Mouse (Mus musculus): ENCODE data around the gene Hadha. TPM values are rescaled to one million over a fixed set of nuclear protein-coding genes. Genes with fewer than 3 reads are reported as not detected.

The Hadha gene
- polyA plus RNA-seq, 1 experiment: 29.4 TPM

GRCm38 (mm10) chr5:30072825-30073821, 81.8 kb downstream of the Hadha start, which contains the start of gene Tyms:
TSS of gene Tyms (minus strand) at chr5:30073617.
- peak in 1 of 2 experiments; percentile 36 for DNase-seq (ENCODE audit: low read depth in 1 of 2, low spot score in 2 of 2)
- Histone ChIP-seq H3K27ac (ENCODE audit: insufficient read depth, low read length) (no peak within 1 kb of the TSS), H3K27me3 (ENCODE audit: control insufficient read depth, insufficient read depth, low read length) (no peaks in the 10 kb centered on the region), H3K4me3 (ENCODE audit: extremely low read depth, insufficient read depth, insufficient read length) (peak within 1 kb of the TSS; percentile 70), H3K36me3 (ENCODE audit: control insufficient read depth, insufficient read depth, low read length) (no peaks in the 10 kb centered on the region; the same call in 1 of the 2 replicates), H3K4me1 (ENCODE audit: control insufficient read depth, insufficient read depth, insufficient read length) (peaks cover 5% of the 10 kb centered on the region; the same call in 1 of the 2 replicates)
- TF ChIP-seq POLR2A (IDR thresholded peaks at IDR 0.05; ENCODE audit: low read depth, low read length): no peak
- TF ChIP-seq CTCF (IDR thresholded peaks at IDR 0.05; ENCODE audit: extremely low read depth, insufficient read depth, insufficient read length, insufficient replicate concordance): no peak
- WGBS: 2% methylated on average over 45 of the region's 45 CpGs

DNA sequence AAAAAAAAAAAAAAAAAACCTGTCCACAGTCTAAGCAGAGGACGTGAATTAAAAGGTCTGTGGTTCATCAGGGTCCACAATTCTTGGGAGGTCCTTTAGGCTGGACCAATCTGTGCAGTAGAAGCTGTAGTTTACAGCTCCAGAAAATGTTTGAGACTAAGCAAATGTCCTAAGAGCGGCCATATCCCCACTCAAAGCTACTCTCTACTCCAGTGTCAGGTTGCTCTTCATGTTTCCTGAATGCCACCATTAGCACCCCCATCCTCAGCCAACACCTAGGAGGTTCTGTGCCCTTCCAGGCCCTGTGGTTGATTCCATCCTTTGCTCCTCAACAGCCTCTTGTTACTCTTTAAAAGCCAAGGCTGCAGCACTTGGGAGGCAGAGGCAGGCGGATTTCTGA, 82.6 kb downstream of the Hadha start:
- TF ChIP-seq CTCF (IDR thresholded peaks at IDR 0.05; ENCODE audit: extremely low read depth, insufficient read depth, insufficient read length, insufficient replicate concordance) (no peak), POLR2A (IDR thresholded peaks at IDR 0.05; ENCODE audit: low read depth, low read length) (no peak)
- no peak for DNase-seq (ENCODE audit: low read depth in 1 of 2, low spot score in 2 of 2)
- Histone ChIP-seq H3K4me1 (ENCODE audit: control insufficient read depth, insufficient read depth, insufficient read length) (peaks cover 5% of the 10 kb centered on the region; the same call in 1 of the 2 replicates), H3K27me3 (ENCODE audit: control insufficient read depth, insufficient read depth, low read length) (no peaks in the 10 kb centered on the region), H3K36me3 (ENCODE audit: control insufficient read depth, insufficient read depth, low read length) (no peaks in the 10 kb centered on the region; the same call in 1 of the 2 replicates), H3K4me3 (ENCODE audit: extremely low read depth, insufficient read depth, insufficient read length) (peak overlapping the region; percentile 4; the same call in 1 of the 2 replicates), H3K27ac (ENCODE audit: insufficient read depth, low read length) (no peak overlapping the region)
- 54% methylated on average over 3 of the region's 3 CpGs for WGBS

DNA sequence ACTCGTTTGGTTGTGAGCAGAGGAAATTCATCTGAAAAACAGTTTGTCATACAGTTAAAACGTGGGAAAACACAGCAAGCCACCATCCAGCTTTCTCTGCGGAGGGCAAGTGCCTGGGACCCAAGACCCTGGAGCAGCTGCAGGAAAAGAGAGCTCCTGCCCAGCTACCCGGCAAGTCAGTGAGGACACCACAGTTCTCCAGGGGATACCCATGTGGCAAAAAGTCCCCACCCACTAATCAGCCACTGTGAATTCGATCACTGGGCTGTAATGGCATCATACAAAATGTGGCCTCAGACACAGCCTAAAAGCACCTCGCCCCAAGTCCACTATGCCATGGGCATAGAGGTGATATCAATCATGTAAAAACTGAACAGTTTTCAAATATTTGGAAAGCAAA, 83.3 kb downstream of the Hadha start:
- no peak for TF ChIP-seq POLR2A (IDR thresholded peaks at IDR 0.05; ENCODE audit: low read depth, low read length)
- no peak for TF ChIP-seq CTCF (IDR thresholded peaks at IDR 0.05; ENCODE audit: extremely low read depth, insufficient read depth, insufficient read length, insufficient replicate concordance)
- Histone ChIP-seq H3K27me3 (ENCODE audit: control insufficient read depth, insufficient read depth, low read length) (no peaks in the 10 kb centered on the region), H3K4me1 (ENCODE audit: control insufficient read depth, insufficient read depth, insufficient read length) (peaks cover 5% of the 10 kb centered on the region; the same call in 1 of the 2 replicates), H3K36me3 (ENCODE audit: control insufficient read depth, insufficient read depth, low read length) (no peaks in the 10 kb centered on the region; the same call in 1 of the 2 replicates), H3K4me3 (ENCODE audit: extremely low read depth, insufficient read depth, insufficient read length) (no peak overlapping the region), H3K27ac (ENCODE audit: insufficient read depth, low read length) (no peak overlapping the region)
- no peak for DNase-seq (ENCODE audit: low read depth in 1 of 2, low spot score in 2 of 2)
- 50% methylated on average over 6 of the region's 6 CpGs for WGBS

Other genes starting within 250 kb of the Hadha start
- not detected in 2 replicates for gene Il6, start 142.0 kb downstream of the Hadha start, polyA plus RNA-seq (2012; rRNA removed)
- gene Tyms, start 81.5 kb downstream of the Hadha start, polyA plus RNA-seq (2012; rRNA removed): 23.9 and 30.0 TPM in 2 replicates
- gene Garem2, start 50.0 kb downstream of the Hadha start, polyA plus RNA-seq (2012; rRNA removed): not detected in 2 replicates
- not detected in 2 replicates for gene 3110082J24Rik, start 49.1 kb downstream of the Hadha start, polyA plus RNA-seq (2012; rRNA removed)
- gene Hadhb, start 86 bp upstream of the Hadha start, polyA plus RNA-seq (2012; rRNA removed): 35.7 and 37.8 TPM in 2 replicates
- 0.08 and 0.09 TPM in 2 replicates for gene Adgrf3, start 50.6 kb upstream of the Hadha start, polyA plus RNA-seq (2012; rRNA removed)
- gene Selenoi, start 77.4 kb upstream of the Hadha start, polyA plus RNA-seq (2012; rRNA removed): 14.3 and 16.1 TPM in 2 replicates
- gene Drc1, start 126.2 kb upstream of the Hadha start, polyA plus RNA-seq (2012; rRNA removed): 0.14 and 0.20 TPM in 2 replicates